Mouse (Mus musculus): ENCODE measurements around the gene Txnip. TPM values are rescaled to one million over a fixed set of nuclear protein-coding genes. Genes with fewer than 3 reads are reported as not detected.

The Txnip gene
- polyA plus RNA-seq, 1 experiment: 1.2 TPM

GRCm38 (mm10) chr3:96556651-96557635 lies 814 bp upstream of the Txnip start:
- Histone ChIP-seq H3ac (ENCODE audit: control insufficient read depth, insufficient read length, low read depth) (peak overlapping the region; percentile 34), H3K79me2 (ENCODE audit: control insufficient read depth, insufficient read depth) (no peaks in the 10 kb centered on the region), H3K79me3 (ENCODE audit: low read depth) (no peaks in the 10 kb centered on the region), H3K27me3 (ENCODE audit: control insufficient read depth, insufficient read depth, insufficient read length) (no peaks in the 10 kb centered on the region), H3K4me3 (ENCODE audit: insufficient read depth, poor library complexity, severe bottlenecking) (peak overlapping the region; percentile 36), H3K36me3 (ENCODE audit: control insufficient read depth, insufficient read depth) (no peaks in the 10 kb centered on the region)
- TF ChIP-seq MYOD1 (IDR thresholded peaks at IDR 0.05; ENCODE audit: control insufficient read depth, insufficient read length, low read depth): no peak
- TF ChIP-seq FOSL1 (IDR thresholded peaks at IDR 0.05; ENCODE audit: insufficient read depth, low read length, poor library complexity, severe bottlenecking): no peak
- TF ChIP-seq MYOG (IDR thresholded peaks at IDR 0.05; ENCODE audit: control insufficient read depth, extremely low read depth, insufficient read length): no peak
- TF ChIP-seq MAX (IDR thresholded peaks at IDR 0.05): no peak
- no peak for TF ChIP-seq CTCF (IDR thresholded peaks at IDR 0.05; ENCODE audit: control insufficient read depth, insufficient read depth, insufficient read length)
- TF ChIP-seq CEBPB (IDR thresholded peaks at IDR 0.05; ENCODE audit: low read depth): no peak
- no peak for TF ChIP-seq USF1 (IDR thresholded peaks at IDR 0.05; ENCODE audit: low read depth)

GRCm38 (mm10) chr3:96558159-96558558 lies 402 bp downstream of the Txnip start:
- H3K36me3 ChIP-seq (ENCODE audit: control insufficient read depth, insufficient read depth): no peaks in the 10 kb centered on the region
- TF ChIP-seq FOSL1 (IDR thresholded peaks at IDR 0.05; ENCODE audit: insufficient read depth, low read length, poor library complexity, severe bottlenecking) (no peak), USF1 (IDR thresholded peaks at IDR 0.05; ENCODE audit: low read depth) (no peak), CEBPB (IDR thresholded peaks at IDR 0.05; ENCODE audit: low read depth) (no peak), MYOD1 (IDR thresholded peaks at IDR 0.05; ENCODE audit: control insufficient read depth, insufficient read length, low read depth) (no peak), MAX (IDR thresholded peaks at IDR 0.05) (no peak), CTCF (IDR thresholded peaks at IDR 0.05; ENCODE audit: control insufficient read depth, insufficient read depth, insufficient read length) (no peak), MYOG (IDR thresholded peaks at IDR 0.05; ENCODE audit: control insufficient read depth, extremely low read depth, insufficient read length) (no peak)
- H3K79me3 ChIP-seq (ENCODE audit: low read depth): no peaks in the 10 kb centered on the region

GRCm38 (mm10) chr3:96558668-96559196 lies 975 bp downstream of the Txnip start:
- H3K79me2 ChIP-seq (ENCODE audit: control insufficient read depth, insufficient read depth): no peaks in the 10 kb centered on the region
- no peaks in the 10 kb centered on the region for H3K36me3 ChIP-seq (ENCODE audit: control insufficient read depth, insufficient read depth)
- H3K4me3 ChIP-seq (ENCODE audit: insufficient read depth, poor library complexity, severe bottlenecking): no peak overlapping the region
- TF ChIP-seq CTCF (IDR thresholded peaks at IDR 0.05; ENCODE audit: control insufficient read depth, insufficient read depth, insufficient read length) (no peak), FOSL1 (IDR thresholded peaks at IDR 0.05; ENCODE audit: insufficient read depth, low read length, poor library complexity, severe bottlenecking) (no peak), MYOG (IDR thresholded peaks at IDR 0.05; ENCODE audit: control insufficient read depth, extremely low read depth, insufficient read length) (no peak), MYOD1 (IDR thresholded peaks at IDR 0.05; ENCODE audit: control insufficient read depth, insufficient read length, low read depth) (no peak), USF1 (IDR thresholded peaks at IDR 0.05; ENCODE audit: low read depth) (no peak), MAX (IDR thresholded peaks at IDR 0.05) (no peak), CEBPB (IDR thresholded peaks at IDR 0.05; ENCODE audit: low read depth) (peak; percentile 64)
- H3K27me3 ChIP-seq (ENCODE audit: control insufficient read depth, insufficient read depth, insufficient read length): no peaks in the 10 kb centered on the region
- no peak overlapping the region for H3ac ChIP-seq (ENCODE audit: control insufficient read depth, insufficient read length, low read depth)
- no peaks in the 10 kb centered on the region for H3K79me3 ChIP-seq (ENCODE audit: low read depth)

More at GRCm38 (mm10) chr3:96558159-96558558, 402 bp downstream of the Txnip start:
- Histone ChIP-seq H3K27me3 (ENCODE audit: control insufficient read depth, insufficient read depth, insufficient read length) (no peaks in the 10 kb centered on the region), H3K79me2 (ENCODE audit: control insufficient read depth, insufficient read depth) (no peaks in the 10 kb centered on the region), H3K4me3 (ENCODE audit: insufficient read depth, poor library complexity, severe bottlenecking) (peak overlapping the region; percentile 36), H3ac (ENCODE audit: control insufficient read depth, insufficient read length, low read depth) (peak overlapping the region; percentile 53)

- no peak overlapping the region for H3ac ChIP-seq (ENCODE audit: control insufficient read depth, insufficient read length, low read depth)
- no peaks in the 10 kb centered on the region for H3K79me2 ChIP-seq (ENCODE audit: control insufficient read depth, insufficient read depth)
- no peaks in the 10 kb centered on the region for H3K79me3 ChIP-seq (ENCODE audit: low read depth)
- no peak for TF ChIP-seq CTCF (IDR thresholded peaks at IDR 0.05; ENCODE audit: control insufficient read depth, insufficient read depth, insufficient read length)
- no peak for TF ChIP-seq MYOG (IDR thresholded peaks at IDR 0.05; ENCODE audit: control insufficient read depth, extremely low read depth, insufficient read length)
- no peak for TF ChIP-seq USF1 (IDR thresholded peaks at IDR 0.05; ENCODE audit: low read depth)
- no peak for TF ChIP-seq MYOD1 (IDR thresholded peaks at IDR 0.05; ENCODE audit: control insufficient read depth, insufficient read length, low read depth)
- no peak for TF ChIP-seq FOSL1 (IDR thresholded peaks at IDR 0.05; ENCODE audit: insufficient read depth, low read length, poor library complexity, severe bottlenecking)
- TF ChIP-seq MAX (IDR thresholded peaks at IDR 0.05): no peak
- no peak for TF ChIP-seq CEBPB (IDR thresholded peaks at IDR 0.05; ENCODE audit: low read depth)
- no peak overlapping the region for H3K4me3 ChIP-seq (ENCODE audit: insufficient read depth, poor library complexity, severe bottlenecking)
- H3K27me3 ChIP-seq (ENCODE audit: control insufficient read depth, insufficient read depth, insufficient read length): no peaks in the 10 kb centered on the region
- no peaks in the 10 kb centered on the region for H3K36me3 ChIP-seq (ENCODE audit: control insufficient read depth, insufficient read depth)
Observed at GRCm38 (mm10) chr3:96559398-96559910, 1.7 kb downstream of the Txnip start.
